Comparison of ENCODE assay signal across 8 mouse cellular contexts in genomic region chr11:70221603-70222500, GRCm38 (mm10). TPM values are rescaled to one million over a fixed set of nuclear protein-coding genes. Genes with fewer than 3 reads are reported as not detected.
DNase-seq lines count a peak whose midpoint lies in the region; ATAC-seq lines count a peak whose summit lies in the region.

No protein-coding gene starts in this region.

- 14% methylated on average over 14 of the region's 14 CpGs for WGBS in lung, embryonic 15.5 days
- WGBS in hindbrain, embryonic 15.5 days: 8% methylated on average over 14 of the region's 14 CpGs
- WGBS in liver, embryonic 12.5 days (ENCODE audit: insufficient replicate concordance): 3% methylated on average over 14 of the region's 14 CpGs

- DNase-seq in lung, postnatal 36 days: no peak
- peak; percentile 47 to 59 for DNase-seq in spleen, postnatal 10 days (ENCODE audit: low spot score in 2 of 2)
- no peak for DNase-seq in ovary, postnatal 14 days (ENCODE audit: low spot score)
- no peak for DNase-seq in thymus, postnatal 0 days (ENCODE audit: low spot score)

- peak overlapping the region; percentile 54 for H3K9ac ChIP-seq in lung, embryonic 15.5 days
- peak overlapping the region; percentile 64 for H3K9ac ChIP-seq in hindbrain, embryonic 15.5 days
- peak overlapping the region; percentile 88 for H3K9ac ChIP-seq in liver, embryonic 12.5 days

- no peaks in the 10 kb centered on the region for H3K36me3 ChIP-seq in lung, embryonic 15.5 days
- peaks cover 5% of the 10 kb centered on the region; the same call in 1 of the 2 replicates for H3K36me3 ChIP-seq in hindbrain, embryonic 15.5 days
- H3K36me3 ChIP-seq in liver, embryonic 12.5 days: peaks cover 16% of the 10 kb centered on the region

- peak overlapping the region; percentile 79 for H3K27ac ChIP-seq in lung, embryonic 15.5 days
- peak overlapping the region; percentile 86 for H3K27ac ChIP-seq in hindbrain, embryonic 15.5 days (replicated peaks)
- H3K27ac ChIP-seq in liver, embryonic 12.5 days: peak overlapping the region; percentile 97

- no peak for ATAC-seq in lung, embryonic 15.5 days (ENCODE audit: borderline replicate concordance, extremely low read depth, low FRiP score, low TSS enrichment)
- ATAC-seq in erythroblast, adult 5-6 weeks (replicated peaks; ENCODE audit: low FRiP score, poor library complexity, severe bottlenecking): peak; percentile 79
- ATAC-seq in hindbrain, embryonic 15.5 days (ENCODE audit: low FRiP score, low read depth): no peak
- ATAC-seq in liver, embryonic 12.5 days: peak; percentile 85

- peaks cover 18% of the 10 kb centered on the region for H3K4me1 ChIP-seq in lung, embryonic 15.5 days
- H3K4me1 ChIP-seq in hindbrain, embryonic 15.5 days (replicated peaks): peaks cover 44% of the 10 kb centered on the region
- peaks cover 78% of the 10 kb centered on the region for H3K4me1 ChIP-seq in liver, embryonic 12.5 days

- H3K4me2 ChIP-seq in lung, embryonic 15.5 days: peak overlapping the region; percentile 96
- peak overlapping the region; percentile 87 for H3K4me2 ChIP-seq in hindbrain, embryonic 15.5 days
- H3K4me2 ChIP-seq in liver, embryonic 12.5 days: peak overlapping the region; percentile 97

- H3K4me3 ChIP-seq in lung, embryonic 15.5 days: peak overlapping the region; percentile 48
- peak overlapping the region; percentile 60 for H3K4me3 ChIP-seq in hindbrain, embryonic 15.5 days
- peak overlapping the region; percentile 76 for H3K4me3 ChIP-seq in liver, embryonic 12.5 days

- H3K9me3 ChIP-seq in lung, embryonic 15.5 days: no peaks in the 10 kb centered on the region
- no peaks in the 10 kb centered on the region for H3K9me3 ChIP-seq in hindbrain, embryonic 15.5 days
- no peaks in the 10 kb centered on the region for H3K9me3 ChIP-seq in liver, embryonic 12.5 days (replicated peaks)

- H3K27me3 ChIP-seq in lung, embryonic 15.5 days: peaks cover 18% of the 10 kb centered on the region
- peaks cover 10% of the 10 kb centered on the region for H3K27me3 ChIP-seq in hindbrain, embryonic 15.5 days
- peaks cover 22% of the 10 kb centered on the region for H3K27me3 ChIP-seq in liver, embryonic 12.5 days (replicated peaks)

RNA-seq across cellular contexts. Expression of gene Slc16a13, which starts 1.0 kb away (rescaled TPM):
- polyA plus RNA-seq in lung, embryonic 15.5 days (2015; fragmentation: Nextera tagmentation; extraction: Ambion mirVana): 5.5 and 6.0 TPM in 2 replicates
- 2.5 and 8.1 TPM in 2 replicates for total RNA-seq in erythroblast, adult 5-6 weeks (2015; ENCODE audit: low replicate concordance)
- 5.1 and 8.2 TPM in 2 replicates for total RNA-seq in erythroblast, adult 5-6 weeks (2017; ENCODE audit: low replicate concordance)
- 14.3 and 16.5 TPM in 2 replicates for polyA plus RNA-seq in hindbrain, embryonic 15.5 days (2015; fragmentation: Nextera tagmentation; extraction: Ambion mirVana)
- 6.1 and 8.5 TPM in 2 replicates for polyA plus RNA-seq in liver, embryonic 12.5 days (2016; fragmentation: Nextera tagmentation; extraction: Ambion mirVana)
- 2.3 and 2.4 TPM in 2 replicates for polyA plus RNA-seq in thymus, postnatal 0 days (2015; fragmentation: Nextera tagmentation; extraction: Ambion mirVana)

RNA-seq across cellular contexts. Expression of gene Bcl6b, which starts 7.7 kb away (rescaled TPM):
- 30.2 and 33.9 TPM in 2 replicates for polyA plus RNA-seq in lung, embryonic 15.5 days (2015; fragmentation: Nextera tagmentation; extraction: Ambion mirVana)
- total RNA-seq in erythroblast, adult 5-6 weeks (2015; ENCODE audit: low replicate concordance): not detected in 2 replicates
- 0.56 and 0.68 TPM in 2 replicates for total RNA-seq in erythroblast, adult 5-6 weeks (2017; ENCODE audit: low replicate concordance)
- polyA plus RNA-seq in hindbrain, embryonic 15.5 days (2015; fragmentation: Nextera tagmentation; extraction: Ambion mirVana): 5.5 and 5.6 TPM in 2 replicates
- 2.8 and 3.8 TPM in 2 replicates for polyA plus RNA-seq in liver, embryonic 12.5 days (2016; fragmentation: Nextera tagmentation; extraction: Ambion mirVana)
- polyA plus RNA-seq in thymus, postnatal 0 days (2015; fragmentation: Nextera tagmentation; extraction: Ambion mirVana): 1.9 and 2.2 TPM in 2 replicates

RNA-seq across cellular contexts. Expression of gene Slc16a11, which starts 9.3 kb away (rescaled TPM):
- 0.79 and 1.1 TPM in 2 replicates for polyA plus RNA-seq in lung, embryonic 15.5 days (2015; fragmentation: Nextera tagmentation; extraction: Ambion mirVana)
- total RNA-seq in erythroblast, adult 5-6 weeks (2015; ENCODE audit: low replicate concordance): not detected in 2 replicates
- total RNA-seq in erythroblast, adult 5-6 weeks (2017; ENCODE audit: low replicate concordance): not detected in 2 replicates
- polyA plus RNA-seq in hindbrain, embryonic 15.5 days (2015; fragmentation: Nextera tagmentation; extraction: Ambion mirVana): 7.6 and 8.1 TPM in 2 replicates
- 1.5 and 1.8 TPM in 2 replicates for polyA plus RNA-seq in liver, embryonic 12.5 days (2016; fragmentation: Nextera tagmentation; extraction: Ambion mirVana)
- polyA plus RNA-seq in thymus, postnatal 0 days (2015; fragmentation: Nextera tagmentation; extraction: Ambion mirVana): 1.2 and 1.9 TPM in 2 replicates

RNA-seq across cellular contexts. Expression of gene 0610010K14Rik, which starts 15.9 kb away (rescaled TPM):
- 175 and 179 TPM in 2 replicates for polyA plus RNA-seq in lung, embryonic 15.5 days (2015; fragmentation: Nextera tagmentation; extraction: Ambion mirVana)
- 16.5 and 20.3 TPM in 2 replicates for total RNA-seq in erythroblast, adult 5-6 weeks (2015; ENCODE audit: low replicate concordance)
- total RNA-seq in erythroblast, adult 5-6 weeks (2017; ENCODE audit: low replicate concordance): 3.8 and 7.8 TPM in 2 replicates
- polyA plus RNA-seq in hindbrain, embryonic 15.5 days (2015; fragmentation: Nextera tagmentation; extraction: Ambion mirVana): 168 and 175 TPM in 2 replicates
- polyA plus RNA-seq in liver, embryonic 12.5 days (2016; fragmentation: Nextera tagmentation; extraction: Ambion mirVana): 97.4 and 104 TPM in 2 replicates
- 174 and 191 TPM in 2 replicates for polyA plus RNA-seq in thymus, postnatal 0 days (2015; fragmentation: Nextera tagmentation; extraction: Ambion mirVana)

RNA-seq across cellular contexts. Expression of gene Gm21988, which starts 17.8 kb away (rescaled TPM):
- polyA plus RNA-seq in lung, embryonic 15.5 days (2015; fragmentation: Nextera tagmentation; extraction: Ambion mirVana): 10.8 and 11.0 TPM in 2 replicates
- 2.3 TPM in 1 of 2 replicates, not detected in the other for total RNA-seq in erythroblast, adult 5-6 weeks (2015; ENCODE audit: low replicate concordance)
- total RNA-seq in erythroblast, adult 5-6 weeks (2017; ENCODE audit: low replicate concordance): not detected in 2 replicates
- polyA plus RNA-seq in hindbrain, embryonic 15.5 days (2015; fragmentation: Nextera tagmentation; extraction: Ambion mirVana): 13.7 TPM in 2 replicates
- polyA plus RNA-seq in liver, embryonic 12.5 days (2016; fragmentation: Nextera tagmentation; extraction: Ambion mirVana): 6.2 and 7.8 TPM in 2 replicates
- 13.0 and 13.9 TPM in 2 replicates for polyA plus RNA-seq in thymus, postnatal 0 days (2015; fragmentation: Nextera tagmentation; extraction: Ambion mirVana)

Comparison
In these comparisons a context has a peak if more than half of its experiments do, and no peak if none do; other contexts are left out.
1. ATAC-seq: peak in erythroblast, adult 5-6 weeks (single experiment) and liver, embryonic 12.5 days (single experiment); none in lung, embryonic 15.5 days (single experiment) and hindbrain, embryonic 15.5 days (single experiment).
2. DNase-seq: peak in spleen, postnatal 10 days (2 of 2); none in lung, postnatal 36 days (single experiment), ovary, postnatal 14 days (single experiment) and thymus, postnatal 0 days (single experiment).
3. Peak in every context shown above with its lines, with median percentiles within 50 percentile points of each other: H3K27ac ChIP-seq, H3K4me2 ChIP-seq, H3K4me3 ChIP-seq and H3K9ac ChIP-seq.